Mouse (Mus musculus) spleen, adult 12 weeks (tissue): ENCODE results near the gene Pip4p1.
"Not testable (repeated sequence)": the region's sequence is repeated elsewhere in the genome, so short reads cannot be mapped to it uniquely, and the experiment has no call there.

Experiments
- DNase-seq: peaks from one replicate; pipeline ENCODE4 v3.0.0; 2022; ENCODE audit warnings: low spot score

Pip4p1 gene

GRCm38 (mm10) chr14:50930754-50931492, at the start of gene Pip4p1, which contains the start of gene Pnp:
Pip4p1 (minus strand) TSS chr14:50930856.
Pnp (plus strand) TSS chr14:50931082.
- peak; percentile 99 for DNase-seq

GRCm38 (mm10) chr14:50979631-50980030, 49.0 kb upstream of the Pip4p1 start:
- DNase-seq = no peak

- not testable (repeated sequence) for DNase-seq
Measured at GRCm38 (mm10) chr14:50978451-50978850, 47.8 kb upstream of the Pip4p1 start.

GRCm38 (mm10) chr14:50976674-50977073, 46.0 kb upstream of the Pip4p1 start:
- DNase-seq = no peak

- no peak for DNase-seq
Measured at GRCm38 (mm10) chr14:50975001-50975400, 44.3 kb upstream of the Pip4p1 start.

- DNase-seq = no peak
Measured at GRCm38 (mm10) chr14:50973700-50974099, 43.0 kb upstream of the Pip4p1 start.

- not testable (repeated sequence) for DNase-seq
Measured at GRCm38 (mm10) chr14:50973054-50973453, 42.4 kb upstream of the Pip4p1 start.

- DNase-seq = no peak
Measured at GRCm38 (mm10) chr14:50970822-50971221, 40.2 kb upstream of the Pip4p1 start.

GRCm38 (mm10) chr14:50969558-50970544, 39.2 kb upstream of the Pip4p1 start:
- DNase-seq = no peak

GRCm38 (mm10) chr14:50969041-50969440, 38.4 kb upstream of the Pip4p1 start:
- no peak for DNase-seq

- no peak for DNase-seq
Measured at GRCm38 (mm10) chr14:50968216-50968980, 37.7 kb upstream of the Pip4p1 start.

GRCm38 (mm10) chr14:50958289-50958995, 27.8 kb upstream of the Pip4p1 start:
- DNase-seq = not testable (repeated sequence)

GRCm38 (mm10) chr14:50957146-50957545, 26.5 kb upstream of the Pip4p1 start:
- not testable (repeated sequence) for DNase-seq

GRCm38 (mm10) chr14:50956724-50957123, 26.1 kb upstream of the Pip4p1 start:
- DNase-seq = not testable (repeated sequence)

- not testable (repeated sequence) for DNase-seq
Measured at GRCm38 (mm10) chr14:50955942-50956508, 25.4 kb upstream of the Pip4p1 start, which contains the start of gene Pnp2. Pnp2 (plus strand) TSS chr14:50955992.

- no peak for DNase-seq
Measured at GRCm38 (mm10) chr14:50955487-50955886, 24.8 kb upstream of the Pip4p1 start.

- DNase-seq = not testable (repeated sequence)
Measured at GRCm38 (mm10) chr14:50945526-50945925, 14.9 kb upstream of the Pip4p1 start.

GRCm38 (mm10) chr14:50945081-50945480, 14.4 kb upstream of the Pip4p1 start:
- DNase-seq = not testable (repeated sequence)

- not testable (repeated sequence) for DNase-seq
Measured at GRCm38 (mm10) chr14:50944668-50945033, 14.0 kb upstream of the Pip4p1 start.

GRCm38 (mm10) chr14:50943932-50944667, 13.4 kb upstream of the Pip4p1 start, which contains the start of gene Gm49342:
Gm49342 (plus strand) TSS chr14:50944517.
- DNase-seq = peak; percentile 91
